Mouse (Mus musculus) limb, embryonic 14.5 days (tissue): ENCODE data around the gene Grap. TPM values are rescaled to one million over a fixed set of nuclear protein-coding genes. Genes with fewer than 3 reads are reported as not detected.
A peak's percentile ranks its signal among the peaks of the same experiment; 100 is the strongest.

Experiments used
- ATAC-seq: fragments of 200-750 bp; cut with Nextera tagmentation; 2 replicates; pipeline ENCODE4 v1.8.0; 2017; ENCODE audit warnings: low read depth, moderate number of reproducible peaks, moderate TSS enrichment; ENCODE audit not compliant: low FRiP score
- DNase-seq: peaks from one replicate; pipeline ENCODE4 v3.0.0-alpha.2; 2015; ENCODE audit warnings: low spot score
- H3K27ac ChIP-seq: fragments of 300-500 bp; sonication (generic); replicated peaks from 2 replicates; pipeline ENCODE4 v1.5.1; 2014; ENCODE audit warnings: low read depth, mild to moderate bottlenecking, low read length, moderate library complexity, mixed read lengths
- H3K27me3 ChIP-seq: fragments of 300-500 bp; sonication (generic); 2 replicates; pipeline ENCODE4 v1.6.1; 2014; ENCODE audit warnings: low read length, mixed read lengths; ENCODE audit not compliant: control insufficient read depth, insufficient read depth
- H3K36me3 ChIP-seq: fragments of 300-500 bp; sonication (generic); 2 replicates; pipeline ENCODE4 v1.6.1; 2014; ENCODE audit warnings: mild to moderate bottlenecking, low read length, moderate library complexity, mixed read lengths; ENCODE audit not compliant: control insufficient read depth, insufficient read depth
- H3K4me1 ChIP-seq: fragments of 300-500 bp; sonication (generic); 2 replicates; pipeline ENCODE4 v1.6.1; 2014; ENCODE audit warnings: antibody characterized with exemption, low read length, mixed read lengths; ENCODE audit not compliant: control insufficient read depth, insufficient read depth
- H3K4me2 ChIP-seq: fragments of 300-500 bp; sonication (generic); replicated peaks from 2 replicates; pipeline ENCODE4 v1.6.1; 2014; ENCODE audit warnings: low read depth, mild to moderate bottlenecking, low read length, moderate library complexity; ENCODE audit not compliant: severe bottlenecking
- H3K4me3 ChIP-seq: fragments of 300-500 bp; sonication (generic); replicated peaks from 2 replicates; pipeline ENCODE4 v1.5.1; 2014; ENCODE audit warnings: low read length
- H3K9ac ChIP-seq: fragments of 300-500 bp; sonication (generic); 2 replicates; pipeline ENCODE4 v1.6.1; 2014; ENCODE audit warnings: mild to moderate bottlenecking, low read depth, low read length, moderate library complexity; ENCODE audit not compliant: severe bottlenecking
- H3K9me3 ChIP-seq: fragments of 300-500 bp; sonication (generic); 2 replicates; pipeline ENCODE4 v1.6.1; 2016; ENCODE audit warnings: low read length; ENCODE audit not compliant: control insufficient read depth
- POLR2A ChIP-seq: fragments of 200-500 bp; IDR thresholded peaks from 2 replicates; pipeline ENCODE4 v1.8.0; 2012; ENCODE audit warnings: inconsistent platforms, mild to moderate bottlenecking, moderate library complexity, borderline replicate concordance; ENCODE audit not compliant: insufficient read depth, insufficient read length; ENCODE audit errors: extremely low read depth
- WGBS: fragments of 180-500 bp; shearing (Covaris S2); extraction: QIAGEN DNeasy Blood & Tissue Kit; methylation state at CpG from one replicate; pipeline ENCODE4 v1.1.7; 2014; 5-methylcytosine and 5-hydroxymethylcytosine counted together
- polyA plus RNA-seq, 2 experiments: library from polyadenylated mRNA; depleted of rRNA in 1 of 2; stranded (reverse) in 1 of 2; unstranded in 1 of 2; fragments of >200 nt; fragmentation: Nextera tagmentation in 1 of 2; extraction: Ambion mirVana in 1 of 2; gene quantifications; 2 replicates each; pipeline versions ENCODE4 v1.2.1 to v1.2.3; 2012 to 2014

Grap gene
- polyA plus RNA-seq, 2 experiments, result 4.7 to 5.6 TPM

DNA sequence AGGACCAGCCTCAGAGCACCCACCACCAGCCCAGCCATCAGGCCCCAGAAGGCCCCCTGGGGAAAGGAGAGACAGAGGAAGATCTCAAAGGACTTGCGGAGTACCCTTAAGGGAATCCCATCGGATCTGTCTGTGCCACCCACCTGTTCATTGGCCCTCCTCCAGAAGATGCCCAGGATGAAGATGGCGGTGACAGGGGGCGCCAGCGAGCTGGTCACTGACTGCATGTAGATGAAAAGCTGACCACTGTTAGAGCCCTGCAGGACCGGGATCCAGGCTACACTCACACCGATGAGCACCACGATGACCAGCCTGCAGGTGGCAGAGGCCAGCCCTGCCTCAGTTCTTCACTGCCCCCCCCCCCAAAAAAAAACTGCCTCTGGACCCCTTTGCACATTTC, 20.6 kb downstream of the Grap start:
- WGBS, result 32% methylated on average over 7 of the region's 8 CpGs
- no peak for TF ChIP-seq POLR2A
- H3K27ac ChIP-seq, result no peak overlapping the region
- ATAC-seq, result no peak
- no peaks in the 10 kb centered on the region for H3K36me3 ChIP-seq
- DNase-seq, result no peak
- H3K9ac ChIP-seq, result no peak overlapping the region
- no peak overlapping the region for H3K4me3 ChIP-seq
- peaks cover 19% of the 10 kb centered on the region for H3K4me1 ChIP-seq
- no peaks in the 10 kb centered on the region for H3K27me3 ChIP-seq
- H3K9me3 ChIP-seq, result no peaks in the 10 kb centered on the region
- no peak overlapping the region for H3K4me2 ChIP-seq

DNA sequence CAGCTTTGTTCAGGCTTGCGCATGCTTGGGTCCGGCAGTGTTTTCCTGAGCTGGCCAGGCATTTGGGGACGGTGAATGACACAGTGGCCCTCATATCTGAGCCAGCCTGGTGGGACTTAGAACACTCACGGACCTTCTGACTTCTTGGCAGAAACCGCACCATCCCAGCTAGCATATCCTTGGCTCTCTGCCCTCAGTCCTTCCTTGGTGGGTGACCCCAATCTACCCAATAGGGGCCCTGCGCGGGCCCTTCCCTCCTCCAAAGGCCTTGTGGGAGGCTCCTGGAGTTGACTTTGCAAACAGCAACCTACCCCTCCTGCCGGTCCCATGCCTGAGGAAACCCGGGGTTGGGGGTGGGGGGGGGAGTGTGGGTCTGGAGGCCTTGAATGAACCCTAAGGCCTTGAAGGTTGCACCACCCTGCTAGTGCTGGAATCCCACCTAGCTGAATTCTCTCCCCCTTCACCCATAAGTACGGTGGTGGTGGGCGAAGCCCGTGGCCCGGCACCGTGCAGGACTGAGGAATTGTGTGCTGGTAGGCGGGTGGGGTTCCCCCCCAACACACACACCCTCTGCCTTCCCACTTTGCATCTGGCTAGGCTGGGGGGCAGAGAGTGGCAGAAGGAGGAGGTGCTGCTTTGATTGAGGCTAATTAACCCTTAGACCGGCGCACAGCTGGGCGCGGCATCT, 21.2 kb downstream of the Grap start:
- no peak for TF ChIP-seq POLR2A
- Histone ChIP-seq H3K27ac (no peak overlapping the region), H3K36me3 (no peaks in the 10 kb centered on the region), H3K4me3 (no peak overlapping the region), H3K4me1 (peaks cover 19% of the 10 kb centered on the region), H3K9ac (no peak overlapping the region), H3K27me3 (no peaks in the 10 kb centered on the region), H3K4me2 (0 out of 2 replicates have a peak overlapping the region, but pooled peaks have one; percentile 19), H3K9me3 (no peaks in the 10 kb centered on the region)
- no peak for DNase-seq
- 0 out of 2 replicates have a peak, but pooled peaks have one; percentile 14 for ATAC-seq
- 26% methylated on average over 18 of the region's 19 CpGs for WGBS

DNA sequence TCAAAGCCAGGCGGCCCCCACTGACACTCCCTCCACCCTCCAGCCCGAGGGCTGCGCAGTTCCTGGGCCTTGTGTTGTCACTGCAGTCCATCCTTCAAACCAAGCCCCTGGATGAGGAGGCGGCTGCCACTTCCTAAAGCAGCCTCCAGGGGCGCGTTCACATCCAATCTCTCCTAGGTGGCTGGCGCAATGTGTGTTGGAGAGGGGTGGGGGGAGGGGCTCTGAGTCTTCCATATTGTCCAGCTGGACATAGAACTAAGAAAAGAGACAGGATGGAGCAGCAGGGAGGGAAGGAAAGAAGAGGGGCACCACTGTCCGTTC, 21.7 kb downstream of the Grap start:
- Histone ChIP-seq H3K9ac (no peak overlapping the region), H3K27me3 (no peaks in the 10 kb centered on the region), H3K4me1 (peaks cover 19% of the 10 kb centered on the region), H3K9me3 (no peaks in the 10 kb centered on the region), H3K27ac (no peak overlapping the region), H3K36me3 (no peaks in the 10 kb centered on the region), H3K4me2 (0 out of 2 replicates have a peak overlapping the region, but pooled peaks have one; percentile 19), H3K4me3 (no peak overlapping the region)
- ATAC-seq (peak; percentile 20; the same call in 1 of the 2 replicates), DNase-seq (peak; percentile 66)
- no peak for TF ChIP-seq POLR2A
- WGBS, result 7% methylated on average over 8 of the region's 8 CpGs

DNA sequence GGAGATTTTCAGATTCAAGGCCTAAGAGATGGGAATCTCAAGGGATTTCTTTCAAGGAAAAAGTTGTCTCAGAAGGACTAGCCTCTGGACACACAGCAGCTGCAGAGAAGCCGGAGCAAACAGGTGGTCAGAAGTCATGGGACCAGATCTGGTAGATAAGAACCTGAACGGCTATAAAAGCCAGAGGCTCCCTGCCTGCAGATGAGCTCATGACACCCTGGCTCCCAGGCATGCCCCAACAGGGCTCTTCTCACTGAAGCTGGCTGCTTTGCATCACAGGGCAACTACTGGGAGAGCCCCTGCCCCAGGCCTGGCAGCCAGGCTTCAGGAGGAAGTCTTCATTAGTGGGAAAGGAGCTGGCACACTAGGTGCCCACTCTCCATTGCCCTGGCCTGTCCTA, 22.3 kb downstream of the Grap start:
- Histone ChIP-seq H3K4me3 (no peak overlapping the region), H3K36me3 (no peaks in the 10 kb centered on the region), H3K4me1 (peaks cover 19% of the 10 kb centered on the region), H3K4me2 (no peak overlapping the region), H3K9ac (no peak overlapping the region), H3K27me3 (no peaks in the 10 kb centered on the region), H3K9me3 (no peaks in the 10 kb centered on the region), H3K27ac (no peak overlapping the region)
- WGBS, result 18% methylated on average over 2 of the region's 2 CpGs
- no peak for TF ChIP-seq POLR2A
- no peak for ATAC-seq
- no peak for DNase-seq

DNA sequence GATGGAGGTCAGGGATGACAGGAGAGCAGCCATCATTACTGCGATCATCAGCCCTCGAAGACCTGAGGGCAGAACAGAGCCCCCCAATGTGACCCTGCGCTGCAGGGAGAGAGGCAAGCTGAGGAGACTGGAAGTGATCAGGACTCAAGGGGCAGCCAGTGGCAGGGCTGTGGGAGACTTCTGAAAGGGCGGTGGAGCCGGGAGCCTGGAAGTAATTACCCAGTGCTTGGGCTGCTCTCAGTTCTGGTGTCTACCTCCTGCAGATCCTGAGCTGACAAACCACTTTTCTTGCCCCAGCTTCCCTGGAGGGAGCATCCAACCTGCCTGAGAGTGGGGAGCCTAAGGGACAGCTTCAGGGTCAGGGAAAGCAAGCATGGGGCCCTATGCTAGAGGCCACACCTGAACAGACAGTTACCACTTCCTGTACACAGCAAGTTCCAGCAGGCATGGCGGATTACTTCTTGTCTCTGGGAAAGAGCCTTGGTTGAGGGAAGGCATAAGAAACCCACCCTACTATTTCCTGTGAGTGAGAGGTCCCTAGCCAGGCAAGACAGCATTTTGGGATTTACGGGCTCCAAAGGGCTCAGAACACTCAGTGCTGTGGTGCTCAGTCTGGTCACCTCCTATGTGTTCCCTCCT, 23.3 kb downstream of the Grap start:
- no peaks in the 10 kb centered on the region for H3K36me3 ChIP-seq
- H3K9me3 ChIP-seq, result no peaks in the 10 kb centered on the region
- DNase-seq (no peak), ATAC-seq (no peak)
- H3K9ac ChIP-seq, result 0 out of 2 replicates have a peak overlapping the region, but pooled peaks have one; percentile 16
- no peak overlapping the region for H3K4me2 ChIP-seq
- H3K27me3 ChIP-seq, result no peaks in the 10 kb centered on the region
- no peak overlapping the region for H3K4me3 ChIP-seq
- peaks cover 19% of the 10 kb centered on the region for H3K4me1 ChIP-seq
- TF ChIP-seq POLR2A, result no peak
- 0 out of 2 replicates have a peak overlapping the region, but pooled peaks have one; percentile 39 for H3K27ac ChIP-seq
- WGBS, result 22% methylated on average over 7 of the region's 7 CpGs
